Mouse (Mus musculus) inflammation-experienced regulatory T-cells, adult 6 months (primary cell): Measurements from ENCODE around the gene Abhd8. TPM values are rescaled to one million over a fixed set of nuclear protein-coding genes. Genes with fewer than 3 reads are reported as not detected.
A peak's percentile ranks its signal among the peaks of the same experiment; 100 is the strongest.

Experiments used
- ATAC-seq: one replicate; pipeline ENCODE4 v1.8.0; 2017
- polyA plus RNA-seq, 3 experiments: library from polyadenylated mRNA; unstranded; fragments of 100-300 nt; shearing (Covaris generic); gene quantifications; one replicate each; pipeline ENCODE4 v1.2.1; 2017

Gene Abhd8
- polyA plus RNA-seq = 10 to 100 TPM; 21.0 to 24.0 (median 23.1) TPM

DNA sequence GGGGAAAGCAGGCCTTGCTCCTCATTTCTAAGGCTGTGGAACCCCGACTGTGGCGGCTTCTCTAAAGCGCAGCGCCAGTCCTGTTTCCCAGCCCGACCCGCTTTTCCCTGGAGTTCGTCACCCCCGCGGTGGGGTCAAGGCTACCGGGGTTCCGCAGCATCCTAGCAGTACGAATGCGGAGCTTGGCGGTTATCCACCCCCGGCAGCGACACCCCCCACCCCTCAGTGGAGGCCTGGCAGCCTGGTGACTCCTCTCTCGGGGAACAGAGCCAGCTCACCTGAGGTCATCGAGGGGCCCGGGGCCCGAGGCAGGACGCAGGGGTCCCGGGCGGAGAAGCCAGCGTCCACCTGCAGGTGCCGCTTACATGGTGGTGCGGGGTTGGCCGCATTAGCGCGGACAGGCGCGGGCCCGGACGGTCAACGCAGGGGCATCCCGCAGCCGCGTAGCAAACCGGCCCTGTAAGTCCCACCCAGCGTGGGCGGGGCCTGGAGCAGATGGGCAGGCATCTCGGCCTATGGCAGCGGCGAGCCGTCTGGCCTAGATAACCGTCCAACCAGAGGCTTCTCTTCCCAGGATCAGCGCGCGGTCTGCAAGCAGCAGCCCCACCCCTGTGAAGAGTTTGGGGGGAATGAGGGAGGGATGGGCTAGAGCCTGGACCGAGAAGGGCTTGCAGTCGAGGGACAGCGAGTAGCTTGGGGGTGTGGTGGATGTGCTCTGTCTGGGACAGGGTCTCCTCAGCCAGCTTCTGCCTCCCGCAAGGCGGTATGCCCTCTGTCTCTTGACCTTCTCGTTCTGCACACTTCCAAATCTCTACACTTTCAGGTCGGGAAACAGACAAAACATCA, at the start of gene Abhd8:
Gene Abhd8 (minus strand): TSS at position 468 of the 846 bp plus-strand sequence.
- peak; percentile 38 for ATAC-seq

- ATAC-seq = no peak
Observed at GRCm38 (mm10) chr8:71511644-71512043, 48.2 kb upstream of the Abhd8 start, which contains the start of gene Plvap. Plvap (minus strand) TSS chr8:71511752.

DNA sequence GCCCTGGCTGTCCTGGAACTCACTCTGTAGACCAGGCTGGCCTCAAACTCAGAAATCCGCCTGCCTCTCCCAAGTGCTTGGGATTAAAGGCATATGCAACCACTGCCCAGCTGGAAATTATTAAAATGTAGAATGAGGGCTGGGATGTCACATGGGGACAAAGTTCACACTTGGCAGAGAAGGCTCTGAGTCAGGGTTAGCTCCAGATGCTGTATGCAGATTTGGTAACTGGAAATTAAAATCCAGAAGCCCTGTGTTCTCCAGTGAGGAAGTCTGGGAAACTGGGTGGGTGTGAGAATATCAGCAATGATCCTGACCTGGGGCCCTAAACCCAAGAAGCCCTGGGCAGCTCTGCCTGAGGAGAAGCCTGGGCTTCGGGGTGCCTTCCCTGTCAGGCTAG, 45.9 kb upstream of the Abhd8 start:
- ATAC-seq = no peak

DNA sequence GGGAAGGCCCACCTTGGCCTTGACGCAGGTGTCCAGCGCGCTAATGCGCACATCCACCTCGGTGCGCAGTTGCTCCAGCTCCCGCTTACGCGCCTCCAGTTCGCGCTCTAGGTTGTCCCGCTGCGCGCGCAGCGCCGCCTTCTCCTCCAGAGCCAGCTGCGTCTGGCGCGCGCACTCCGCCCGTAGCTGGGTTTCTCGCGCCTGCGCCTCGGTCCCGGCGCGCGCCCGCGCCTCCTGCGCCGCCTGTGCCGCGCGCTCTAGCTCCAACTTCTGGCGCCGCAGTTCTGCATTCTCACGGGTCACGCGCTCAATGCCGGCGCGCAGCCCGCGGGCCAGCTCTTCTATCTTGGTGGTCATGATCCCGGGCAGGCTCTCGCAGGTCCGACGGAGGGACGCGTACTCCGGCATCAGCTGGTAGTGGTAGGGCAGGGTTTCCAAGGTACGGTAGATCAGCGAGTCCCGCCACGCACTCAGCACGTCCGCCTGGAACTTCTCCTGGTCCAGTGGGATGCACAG, 44.2 kb upstream of the Abhd8 start:
- ATAC-seq = no peak

DNA sequence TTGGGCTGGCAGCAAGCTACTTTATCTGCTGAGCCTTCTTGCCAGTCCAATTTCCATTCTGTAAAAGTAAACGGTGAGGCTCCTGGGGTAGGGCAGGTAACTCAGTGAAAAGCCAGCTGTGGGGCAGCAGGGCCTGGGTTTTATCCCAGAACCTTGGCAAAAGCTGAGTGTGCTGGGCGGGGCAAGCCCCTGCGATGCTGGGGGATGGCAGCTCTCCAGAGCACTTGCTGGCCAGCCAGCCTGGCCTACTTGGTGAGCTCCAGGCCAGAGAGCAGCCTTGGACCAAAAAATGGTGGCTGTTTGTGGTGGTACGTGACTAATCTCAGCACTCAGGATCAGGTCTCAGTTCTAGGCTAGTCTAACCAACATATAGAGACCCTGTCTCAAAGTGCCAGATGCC, 42.5 kb upstream of the Abhd8 start:
- ATAC-seq = no peak

- ATAC-seq = no peak
Observed at GRCm38 (mm10) chr8:71505326-71505725, 41.9 kb upstream of the Abhd8 start.

- ATAC-seq = no peak
Observed at GRCm38 (mm10) chr8:71504349-71504748, 40.9 kb upstream of the Abhd8 start.

GRCm38 (mm10) chr8:71498816-71499690, 35.6 kb upstream of the Abhd8 start:
- no peak for ATAC-seq

DNA sequence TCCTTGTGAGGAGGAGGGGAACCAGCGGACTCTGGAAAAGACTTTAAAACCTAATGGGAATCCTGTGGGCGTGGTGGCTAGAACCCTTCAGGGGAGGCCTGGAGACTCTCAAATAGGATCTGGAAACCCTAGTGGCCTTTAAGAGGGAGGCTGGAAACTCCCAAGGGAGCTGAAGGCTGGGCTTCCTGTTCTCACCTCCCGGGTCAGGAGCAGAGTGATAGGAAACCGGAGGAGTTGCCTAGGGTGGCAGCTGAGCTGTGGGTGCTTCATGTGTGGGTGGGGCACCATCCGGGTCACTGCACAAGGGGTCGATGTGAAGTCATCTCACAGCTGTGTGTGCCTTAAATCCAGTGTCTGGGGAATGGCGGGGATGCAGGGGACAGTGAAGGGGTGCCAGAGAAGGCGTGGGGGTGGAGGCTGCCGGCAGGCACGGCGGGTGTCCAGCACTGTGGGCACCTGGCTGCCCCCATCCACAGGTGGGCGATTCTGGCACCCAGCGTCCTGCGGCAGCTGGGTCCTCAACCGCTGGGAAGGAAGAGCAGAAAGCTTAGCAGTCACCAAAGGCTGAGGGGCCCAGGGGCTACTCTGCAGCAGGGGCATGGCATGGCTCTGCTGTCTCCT, 34.5 kb upstream of the Abhd8 start:
- ATAC-seq = no peak

DNA sequence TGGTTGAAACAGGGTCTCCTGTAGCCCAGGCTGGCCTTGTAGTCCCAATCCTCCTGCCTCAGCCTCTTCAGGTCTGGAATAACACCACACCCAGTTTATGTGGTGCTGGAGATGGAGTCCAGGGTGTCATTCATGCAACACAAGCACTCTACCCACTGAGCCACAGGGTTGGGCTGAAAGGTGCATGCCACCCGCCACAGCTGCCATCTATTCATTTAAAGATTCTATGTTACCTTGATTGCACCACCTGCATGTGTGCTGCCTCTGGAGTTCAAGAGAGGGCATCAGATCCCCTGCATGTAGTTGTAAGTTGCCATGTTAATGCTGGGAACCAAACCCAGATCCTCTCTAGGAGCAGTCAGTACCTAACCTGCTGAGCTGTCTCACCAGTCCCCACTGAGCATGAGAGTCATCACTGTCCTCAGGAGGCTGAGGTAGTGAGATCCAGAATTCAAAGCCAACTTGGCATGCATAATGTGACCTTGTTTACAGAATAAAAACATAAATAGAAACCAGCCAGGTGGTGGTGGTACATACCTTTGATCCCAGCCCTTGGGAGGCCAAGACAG, 33.7 kb upstream of the Abhd8 start:
- ATAC-seq = no peak

DNA sequence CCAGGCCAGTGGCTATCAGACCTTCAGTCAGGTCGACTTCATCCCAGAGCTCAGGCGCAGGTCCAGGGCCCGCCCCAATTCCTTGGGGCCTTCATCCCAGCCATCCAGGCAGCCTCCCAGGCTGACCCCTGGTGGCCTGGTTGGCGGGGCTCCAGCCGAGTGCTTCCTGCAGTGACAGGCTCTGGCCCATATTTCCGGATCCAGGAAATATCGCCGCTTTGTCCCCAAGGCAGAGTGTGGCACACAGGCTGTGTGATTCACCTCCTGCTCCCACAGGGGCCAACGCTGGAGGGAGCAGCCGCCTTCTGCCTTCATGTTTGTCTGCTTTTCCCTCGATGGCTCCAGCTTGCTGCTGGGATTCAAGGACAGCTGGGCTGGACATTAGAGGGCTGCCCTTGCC, 33.0 kb upstream of the Abhd8 start:
- ATAC-seq = no peak

DNA sequence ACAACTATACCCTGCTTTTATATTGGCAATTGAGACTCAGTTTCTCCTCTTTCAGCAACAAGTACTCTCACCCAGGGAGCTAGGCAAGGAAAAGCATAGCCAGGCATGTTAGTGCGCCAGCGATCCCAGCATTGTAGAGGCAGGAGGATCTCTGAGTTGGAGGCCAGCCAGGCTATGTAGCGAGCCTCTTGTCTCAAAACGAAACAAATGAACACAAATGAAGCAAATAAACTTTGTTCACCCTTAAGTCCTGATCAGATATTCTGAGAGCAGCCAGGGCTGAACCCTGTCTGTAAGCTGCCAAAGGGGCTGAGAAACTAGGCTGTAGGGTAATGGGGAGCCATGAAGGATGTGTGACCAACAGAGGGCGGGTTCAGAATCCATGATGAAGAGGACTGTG, 32.4 kb upstream of the Abhd8 start:
- ATAC-seq = no peak

DNA sequence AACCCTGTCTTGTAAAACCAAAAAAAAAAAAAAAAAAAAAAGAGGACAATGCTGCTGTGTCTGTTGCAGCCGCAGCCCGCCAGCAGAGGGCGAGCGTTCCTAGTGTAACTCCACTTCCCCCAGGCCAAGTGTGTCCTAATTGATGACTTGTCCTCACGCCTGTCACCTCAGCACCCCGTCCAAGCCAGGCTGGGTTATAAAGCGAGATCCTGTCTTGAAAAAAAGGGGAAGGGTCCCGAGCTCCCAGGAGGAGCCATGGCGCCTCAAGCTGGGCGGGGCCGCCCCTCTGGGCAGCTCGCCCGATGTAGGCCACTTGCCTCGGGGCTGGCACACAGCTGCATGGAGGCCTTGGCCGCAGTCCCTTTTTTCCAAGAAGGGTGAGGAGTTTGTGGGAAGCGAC, 31.6 kb upstream of the Abhd8 start:
- ATAC-seq = peak; percentile 69

GRCm38 (mm10) chr8:71488454-71488853, 25.0 kb upstream of the Abhd8 start:
- ATAC-seq = peak; percentile 88

DNA sequence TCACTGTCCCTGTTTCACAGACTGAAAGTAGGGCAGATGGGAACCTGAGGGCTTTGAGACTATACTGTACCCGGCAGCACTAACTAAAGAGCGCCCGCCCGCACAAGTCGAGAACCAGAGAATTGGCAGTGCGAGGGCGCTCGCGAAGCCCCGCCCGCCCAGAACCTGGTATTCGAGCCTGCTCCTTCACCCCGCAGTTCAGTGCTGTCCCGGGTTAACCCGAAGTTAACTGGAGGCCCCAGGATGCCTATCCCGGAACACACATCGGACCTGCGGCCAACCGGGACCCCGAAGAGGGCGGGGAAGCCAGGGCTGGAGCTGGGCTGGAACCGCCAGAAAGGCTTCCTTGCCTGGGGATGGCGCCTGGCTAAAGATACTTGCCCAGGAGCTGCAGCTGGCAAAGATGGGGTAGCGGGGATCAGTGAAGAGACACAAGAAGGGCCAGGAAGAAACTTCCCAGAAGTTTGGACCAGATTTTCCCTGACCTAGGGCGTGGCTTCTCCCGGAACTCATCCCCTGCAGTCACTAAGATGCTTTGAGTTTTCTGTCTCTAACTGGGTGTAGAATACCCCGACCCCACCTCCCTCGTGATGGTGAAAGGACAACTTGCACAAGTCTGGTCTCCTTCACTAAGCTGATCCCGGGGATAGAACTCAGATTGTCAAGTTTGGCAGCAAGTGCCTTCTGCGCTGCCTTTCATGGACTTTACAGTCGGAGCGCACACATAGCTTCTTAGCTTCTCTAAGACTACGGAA, 24.4 kb upstream of the Abhd8 start, which contains the start of gene Gtpbp3:
Gene Gtpbp3 (plus strand): TSS at position 413 of the 755 bp plus-strand sequence.
- ATAC-seq = peak; percentile 37

GRCm38 (mm10) chr8:71486136-71486529, 22.7 kb upstream of the Abhd8 start:
- no peak for ATAC-seq

GRCm38 (mm10) chr8:71485142-71486135, 22.0 kb upstream of the Abhd8 start, which contains the start of gene Ano8:
Ano8 (minus strand) TSS chr8:71485963.
- ATAC-seq = peak; percentile 66

DNA sequence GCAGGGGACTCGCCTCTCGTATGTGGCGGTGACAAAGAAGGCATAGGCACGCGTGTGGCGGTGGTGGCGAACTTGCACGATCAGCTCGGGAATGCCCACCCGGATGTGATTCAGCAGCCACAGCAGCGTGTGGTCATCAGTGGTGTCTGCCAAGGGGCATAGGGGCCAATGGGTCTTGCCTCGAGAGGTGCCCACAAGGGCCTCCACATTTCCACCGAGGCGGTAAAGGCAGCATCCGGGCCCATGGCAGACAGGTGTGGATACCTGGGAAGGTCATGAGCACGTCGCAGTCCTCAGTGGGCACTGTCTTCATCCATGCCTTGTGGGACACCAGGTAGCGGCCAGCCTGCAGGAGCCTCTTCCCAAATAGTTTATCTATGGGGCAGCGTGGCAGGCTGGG, 21.3 kb upstream of the Abhd8 start:
- no peak for ATAC-seq

- no peak for ATAC-seq
Observed at GRCm38 (mm10) chr8:71483932-71484331, 20.5 kb upstream of the Abhd8 start.

DNA sequence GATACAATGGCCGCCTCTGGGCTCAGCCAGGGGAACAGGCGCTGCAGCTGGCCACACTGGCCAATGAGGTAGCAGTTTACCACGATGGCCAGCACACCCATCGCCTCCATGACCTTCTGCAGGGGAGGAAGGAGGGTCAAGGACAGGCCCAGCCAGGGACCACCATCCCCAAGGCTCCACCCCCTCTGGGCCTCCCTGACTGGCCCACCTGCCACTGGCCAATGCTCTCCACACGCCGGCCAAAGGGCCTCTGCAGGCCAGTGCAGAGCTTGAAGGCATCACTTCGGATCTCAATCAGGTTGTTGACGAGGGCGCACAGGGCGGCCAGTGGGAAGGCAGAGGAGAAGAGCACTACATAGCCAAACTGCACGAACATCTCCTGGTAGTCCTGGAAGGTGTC, 15.5 kb upstream of the Abhd8 start:
- no peak for ATAC-seq
